14 mouse cellular contexts compared by ENCODE assay signal in genomic region chr2:164564346-164564745, GRCm38 (mm10). TPM values are rescaled to one million over a fixed set of nuclear protein-coding genes. Genes with fewer than 3 reads are reported as not detected.
DNase-seq lines count a peak whose midpoint lies in the region; ATAC-seq and TF ChIP-seq lines count a peak whose summit lies in the region.
"Had no signal": no experiment of that assay in that cellular context is flagged by ENCODE, and none has a peak within 500 bp of the region (broad histone marks: within the 10 kb centered on the region; RNA-seq: fewer than 3 reads in every experiment).

No protein-coding gene starts in this region.

- H3K27ac ChIP-seq in hindbrain, embryonic 10.5 days, result 0 out of 2 replicates have a peak overlapping the region, but pooled peaks have one; percentile 91
- H3K27ac ChIP-seq in hindbrain, embryonic 11.5 days (ENCODE audit: low read depth, low read length), result no peak overlapping the region
- no peak overlapping the region for H3K27ac ChIP-seq in lung, embryonic 16.5 days (ENCODE audit: low read length)
- no peak overlapping the region for H3K27ac ChIP-seq in embryonic facial prominence, embryonic 11.5 days (replicated peaks; ENCODE audit: low read depth, low read length)
- H3K27ac ChIP-seq in limb, embryonic 14.5 days (replicated peaks; ENCODE audit: low read depth, low read length), result no peak overlapping the region
- H3K27ac ChIP-seq: heart, adult 2 months had no signal

- no peak for ATAC-seq in hindbrain, embryonic 11.5 days (ENCODE audit: low FRiP score)
- ATAC-seq in lung, embryonic 16.5 days (ENCODE audit: low read depth), result no peak
- ATAC-seq in embryonic facial prominence, embryonic 11.5 days (replicated peaks; ENCODE audit: insufficient number of reproducible peaks, low FRiP score, low TSS enrichment, low read depth), result no peak
- no peak for ATAC-seq in limb, embryonic 14.5 days (ENCODE audit: low FRiP score, low read depth)
- no peak for ATAC-seq in frontal cortex, adult (ENCODE audit: low TSS enrichment)

- no peak overlapping the region; the same call in 1 of the 2 replicates for H3K4me2 ChIP-seq in hindbrain, embryonic 11.5 days (replicated peaks; ENCODE audit: low read depth, low read length)
- H3K4me2 ChIP-seq in lung, embryonic 16.5 days (ENCODE audit: low read depth, low read length), result peak overlapping the region; percentile 75
- H3K4me2 ChIP-seq in embryonic facial prominence, embryonic 11.5 days (ENCODE audit: low read depth, low read length), result peak overlapping the region; percentile 74; the same call in 1 of the 2 replicates
- H3K4me2 ChIP-seq in limb, embryonic 14.5 days (replicated peaks; ENCODE audit: low read depth, low read length, severe bottlenecking), result peak overlapping the region; percentile 96; the same call in 1 of the 2 replicates

- H3K4me3 ChIP-seq in hindbrain, embryonic 10.5 days, result peak overlapping the region; percentile 69; the same call in 1 of the 2 replicates
- H3K4me3 ChIP-seq in hindbrain, embryonic 11.5 days (ENCODE audit: low read depth, low read length), result no peak overlapping the region
- H3K4me3 ChIP-seq in lung, embryonic 16.5 days (ENCODE audit: low read length), result peak overlapping the region; percentile 54
- no peak overlapping the region for H3K4me3 ChIP-seq in embryonic facial prominence, embryonic 11.5 days (ENCODE audit: low read depth, low read length)
- no peak overlapping the region for H3K4me3 ChIP-seq in limb, embryonic 14.5 days (replicated peaks; ENCODE audit: low read length)
- H3K4me3 ChIP-seq: myocyte had no signal

- no peak overlapping the region for H3K9ac ChIP-seq in hindbrain, embryonic 11.5 days (ENCODE audit: low read depth, low read length)
- H3K9ac ChIP-seq in lung, embryonic 16.5 days (ENCODE audit: low read length), result peak overlapping the region; percentile 72
- H3K9ac ChIP-seq in embryonic facial prominence, embryonic 11.5 days (replicated peaks; ENCODE audit: low read length), result no peak overlapping the region
- H3K9ac ChIP-seq in limb, embryonic 14.5 days (ENCODE audit: low read depth, low read length, severe bottlenecking), result peak overlapping the region; percentile 74

- no peak for DNase-seq in hindbrain, embryonic 10.5 days (ENCODE audit: low spot score)
- no peak for DNase-seq in hindbrain, embryonic 11.5 days (ENCODE audit: low spot score)
- no peak for DNase-seq in lung, adult 18-20 months
- no peak for DNase-seq in embryonic facial prominence, embryonic 11.5 days (ENCODE audit: low spot score)
- DNase-seq in limb, embryonic 14.5 days (ENCODE audit: low spot score), result no peak
- DNase-seq in right cerebral cortex, adult 2 months (ENCODE audit: low spot score in 2 of 2), result no peak
- DNase-seq: cerebellum, adult 9-10 months had no signal

- WGBS in hindbrain, embryonic 10.5 days, result 80% methylated on average over 5 of the region's 5 CpGs
- WGBS in hindbrain, embryonic 11.5 days, result 79% methylated on average over 5 of the region's 5 CpGs
- WGBS in lung, embryonic 16.5 days, result 65% methylated on average over 5 of the region's 5 CpGs
- 78% methylated on average over 5 of the region's 5 CpGs for WGBS in embryonic facial prominence, embryonic 11.5 days
- WGBS in limb, embryonic 14.5 days, result 78% methylated on average over 5 of the region's 5 CpGs

- TF ChIP-seq POLR2A in limb, embryonic 14.5 days (IDR thresholded peaks at IDR 0.05; ENCODE audit: borderline replicate concordance, extremely low read depth, insufficient read depth, insufficient read length), result no peak

- peaks cover 5% of the 10 kb centered on the region; the same call in 1 of the 2 replicates for H3K9me3 ChIP-seq in hindbrain, embryonic 10.5 days
- H3K9me3 ChIP-seq in hindbrain, embryonic 11.5 days (ENCODE audit: control insufficient read depth, low read length), result no peaks in the 10 kb centered on the region
- H3K9me3 ChIP-seq in lung, embryonic 16.5 days (ENCODE audit: control insufficient read depth, low read length), result no peaks in the 10 kb centered on the region
- H3K9me3 ChIP-seq in embryonic facial prominence, embryonic 11.5 days (replicated peaks; ENCODE audit: control insufficient read depth, low read length), result no peaks in the 10 kb centered on the region
- no peaks in the 10 kb centered on the region for H3K9me3 ChIP-seq in limb, embryonic 14.5 days (ENCODE audit: control insufficient read depth, low read length)
- H3K9me3 ChIP-seq: limb, embryonic 15.5 days had no signal

- H3K4me1 ChIP-seq in hindbrain, embryonic 10.5 days (replicated peaks), result peaks cover 24% of the 10 kb centered on the region
- H3K4me1 ChIP-seq in hindbrain, embryonic 11.5 days (replicated peaks; ENCODE audit: control insufficient read depth, insufficient read depth, low read length), result peaks cover 7% of the 10 kb centered on the region
- peaks cover 8% of the 10 kb centered on the region for H3K4me1 ChIP-seq in lung, embryonic 16.5 days (replicated peaks; ENCODE audit: control insufficient read depth, insufficient read depth, low read length)
- H3K4me1 ChIP-seq in embryonic facial prominence, embryonic 11.5 days (ENCODE audit: control insufficient read depth, insufficient read depth, low read length), result peaks cover 4% of the 10 kb centered on the region; the same call in 1 of the 2 replicates
- peaks cover 9% of the 10 kb centered on the region for H3K4me1 ChIP-seq in limb, embryonic 14.5 days (ENCODE audit: control insufficient read depth, insufficient read depth, low read length)

- H3K27me3 ChIP-seq in hindbrain, embryonic 10.5 days (ENCODE audit: insufficient read depth, poor library complexity, severe bottlenecking), result peaks cover 24% of the 10 kb centered on the region
- peaks cover 5% of the 10 kb centered on the region; the same call in 1 of the 2 replicates for H3K27me3 ChIP-seq in hindbrain, embryonic 11.5 days (ENCODE audit: control insufficient read depth, insufficient read depth, low read length)
- no peaks in the 10 kb centered on the region; the same call in 1 of the 2 replicates for H3K27me3 ChIP-seq in lung, embryonic 16.5 days (ENCODE audit: control insufficient read depth, insufficient read depth, low read depth, low read length)
- H3K27me3 ChIP-seq in embryonic facial prominence, embryonic 11.5 days (ENCODE audit: control insufficient read depth, insufficient read depth, low read length), result no peaks in the 10 kb centered on the region
- H3K27me3 ChIP-seq in limb, embryonic 14.5 days (ENCODE audit: control insufficient read depth, insufficient read depth, low read length), result no peaks in the 10 kb centered on the region

- peaks cover 13% of the 10 kb centered on the region for H3K36me3 ChIP-seq in hindbrain, embryonic 10.5 days
- H3K36me3 ChIP-seq in hindbrain, embryonic 11.5 days (ENCODE audit: control insufficient read depth, insufficient read depth, low read length), result no peaks in the 10 kb centered on the region
- peaks cover 9% of the 10 kb centered on the region; the same call in 1 of the 2 replicates for H3K36me3 ChIP-seq in lung, embryonic 16.5 days (ENCODE audit: control insufficient read depth, insufficient read depth, low read length)
- no peaks in the 10 kb centered on the region for H3K36me3 ChIP-seq in embryonic facial prominence, embryonic 11.5 days (replicated peaks; ENCODE audit: control insufficient read depth, insufficient read depth, low read depth, low read length)
- H3K36me3 ChIP-seq in limb, embryonic 14.5 days (ENCODE audit: control insufficient read depth, insufficient read depth, low read length), result no peaks in the 10 kb centered on the region
- H3K36me3 ChIP-seq: limb, embryonic 15.5 days had no signal

RNA-seq across cellular contexts. Expression of gene Wfdc2, which starts 2.1 kb away (rescaled TPM):
- polyA plus RNA-seq in hindbrain, embryonic 10.5 days (2016; fragmentation: Nextera tagmentation; extraction: Ambion mirVana), result 27.6 and 64.4 TPM in 2 replicates
- 22.9 TPM in 2 replicates for polyA plus RNA-seq in hindbrain, embryonic 11.5 days (2014; fragmentation: Nextera tagmentation; extraction: Ambion mirVana)
- polyA plus RNA-seq in lung, embryonic 16.5 days (2015; fragmentation: Nextera tagmentation; extraction: Ambion mirVana), result 486 and 558 TPM in 2 replicates
- polyA plus RNA-seq in embryonic facial prominence, embryonic 11.5 days (2014; fragmentation: Nextera tagmentation; extraction: Ambion mirVana), result 47.1 and 52.2 TPM in 2 replicates
- polyA plus RNA-seq in limb, embryonic 14.5 days (2012; rRNA removed), result 30.4 and 31.0 TPM in 2 replicates
- 27.3 and 44.0 TPM in 2 replicates for polyA plus RNA-seq in limb, embryonic 14.5 days (2014; fragmentation: Nextera tagmentation; extraction: Ambion mirVana)
- polyA plus RNA-seq: myocyte had no signal

RNA-seq across cellular contexts. Expression of gene Spint3, which starts 8.9 kb away (rescaled TPM):
- not detected in 2 replicates for polyA plus RNA-seq in hindbrain, embryonic 10.5 days (2016; fragmentation: Nextera tagmentation; extraction: Ambion mirVana)
- polyA plus RNA-seq in hindbrain, embryonic 11.5 days (2014; fragmentation: Nextera tagmentation; extraction: Ambion mirVana), result not detected in 2 replicates
- polyA plus RNA-seq in lung, embryonic 16.5 days (2015; fragmentation: Nextera tagmentation; extraction: Ambion mirVana), result not detected in 2 replicates
- not detected in 2 replicates for polyA plus RNA-seq in embryonic facial prominence, embryonic 11.5 days (2014; fragmentation: Nextera tagmentation; extraction: Ambion mirVana)
- polyA plus RNA-seq in limb, embryonic 14.5 days (2012; rRNA removed), result not detected in 2 replicates
- polyA plus RNA-seq in limb, embryonic 14.5 days (2014; fragmentation: Nextera tagmentation; extraction: Ambion mirVana), result not detected in 2 replicates
- polyA plus RNA-seq: CD4-positive, CD25-positive, alpha-beta regulatory T cell, adult 4 months; heart, adult 2 months; intestine, postnatal 0 days; limb, embryonic 15.5 days; myocyte had no signal

RNA-seq across cellular contexts. Expression of gene Wfdc6a, which starts 20.9 kb away (rescaled TPM):
- not detected in 2 replicates for polyA plus RNA-seq in hindbrain, embryonic 10.5 days (2016; fragmentation: Nextera tagmentation; extraction: Ambion mirVana)
- not detected in 2 replicates for polyA plus RNA-seq in hindbrain, embryonic 11.5 days (2014; fragmentation: Nextera tagmentation; extraction: Ambion mirVana)
- polyA plus RNA-seq in lung, embryonic 16.5 days (2015; fragmentation: Nextera tagmentation; extraction: Ambion mirVana), result 0.92 and 1.4 TPM in 2 replicates
- not detected in 2 replicates for polyA plus RNA-seq in embryonic facial prominence, embryonic 11.5 days (2014; fragmentation: Nextera tagmentation; extraction: Ambion mirVana)
- polyA plus RNA-seq in limb, embryonic 14.5 days (2012; rRNA removed), result 0.37 and 0.55 TPM in 2 replicates
- polyA plus RNA-seq in limb, embryonic 14.5 days (2014; fragmentation: Nextera tagmentation; extraction: Ambion mirVana), result 0.25 and 0.53 TPM in 2 replicates
- polyA plus RNA-seq: CD4-positive, CD25-positive, alpha-beta regulatory T cell, adult 4 months; myocyte had no signal

RNA-seq across cellular contexts. Expression of gene Eppin, which starts 29.0 kb away (rescaled TPM):
- polyA plus RNA-seq in hindbrain, embryonic 10.5 days (2016; fragmentation: Nextera tagmentation; extraction: Ambion mirVana), result not detected in 2 replicates
- polyA plus RNA-seq in hindbrain, embryonic 11.5 days (2014; fragmentation: Nextera tagmentation; extraction: Ambion mirVana), result not detected in 2 replicates
- not detected in 2 replicates for polyA plus RNA-seq in lung, embryonic 16.5 days (2015; fragmentation: Nextera tagmentation; extraction: Ambion mirVana)
- polyA plus RNA-seq in embryonic facial prominence, embryonic 11.5 days (2014; fragmentation: Nextera tagmentation; extraction: Ambion mirVana), result not detected in 2 replicates
- polyA plus RNA-seq in limb, embryonic 14.5 days (2012; rRNA removed), result not detected in 2 replicates
- not detected in 2 replicates for polyA plus RNA-seq in limb, embryonic 14.5 days (2014; fragmentation: Nextera tagmentation; extraction: Ambion mirVana)
- polyA plus RNA-seq: CD4-positive, CD25-positive, alpha-beta regulatory T cell, adult 4 months; intestine, postnatal 0 days; limb, embryonic 15.5 days; myocyte had no signal

RNA-seq across cellular contexts. Expression of gene Wfdc6b, which starts 49.0 kb away (rescaled TPM):
- polyA plus RNA-seq in hindbrain, embryonic 10.5 days (2016; fragmentation: Nextera tagmentation; extraction: Ambion mirVana), result not detected in 2 replicates
- polyA plus RNA-seq in hindbrain, embryonic 11.5 days (2014; fragmentation: Nextera tagmentation; extraction: Ambion mirVana), result not detected in 2 replicates
- not detected in 2 replicates for polyA plus RNA-seq in lung, embryonic 16.5 days (2015; fragmentation: Nextera tagmentation; extraction: Ambion mirVana)
- not detected in 2 replicates for polyA plus RNA-seq in embryonic facial prominence, embryonic 11.5 days (2014; fragmentation: Nextera tagmentation; extraction: Ambion mirVana)
- not detected in 2 replicates for polyA plus RNA-seq in limb, embryonic 14.5 days (2012; rRNA removed)
- polyA plus RNA-seq in limb, embryonic 14.5 days (2014; fragmentation: Nextera tagmentation; extraction: Ambion mirVana), result not detected in 2 replicates
- polyA plus RNA-seq: CD4-positive, CD25-positive, alpha-beta regulatory T cell, adult 4 months; heart, adult 2 months; intestine, postnatal 0 days; limb, embryonic 15.5 days; myocyte had no signal

Comparison
In these comparisons a context has a peak if more than half of its experiments do, and no peak if none do; other contexts are left out.
1. H3K4me3 ChIP-seq: peak in hindbrain, embryonic 10.5 days (single experiment) and lung, embryonic 16.5 days (single experiment); none in hindbrain, embryonic 11.5 days (single experiment), embryonic facial prominence, embryonic 11.5 days (single experiment) and limb, embryonic 14.5 days (single experiment).
2. H3K9ac ChIP-seq: peak in lung, embryonic 16.5 days (single experiment) and limb, embryonic 14.5 days (single experiment); none in hindbrain, embryonic 11.5 days (single experiment) and embryonic facial prominence, embryonic 11.5 days (single experiment).